Mouse (Mus musculus) effector memory CD4-positive, alpha-beta T cell, adult 5 months (primary cell): ENCODE results near the gene Krtap12-1. TPM values are rescaled to one million over a fixed set of nuclear protein-coding genes. Genes with fewer than 3 reads are reported as not detected.

ENCODE experiments used
- polyA plus RNA-seq: library from polyadenylated mRNA; unstranded; fragments of 100-300 nt; shearing (Covaris generic); gene quantifications from one replicate; pipeline ENCODE4 v1.2.1, GENCODE M21; 2017

Gene Krtap12-1
- polyA plus RNA-seq: not detected

DNA sequence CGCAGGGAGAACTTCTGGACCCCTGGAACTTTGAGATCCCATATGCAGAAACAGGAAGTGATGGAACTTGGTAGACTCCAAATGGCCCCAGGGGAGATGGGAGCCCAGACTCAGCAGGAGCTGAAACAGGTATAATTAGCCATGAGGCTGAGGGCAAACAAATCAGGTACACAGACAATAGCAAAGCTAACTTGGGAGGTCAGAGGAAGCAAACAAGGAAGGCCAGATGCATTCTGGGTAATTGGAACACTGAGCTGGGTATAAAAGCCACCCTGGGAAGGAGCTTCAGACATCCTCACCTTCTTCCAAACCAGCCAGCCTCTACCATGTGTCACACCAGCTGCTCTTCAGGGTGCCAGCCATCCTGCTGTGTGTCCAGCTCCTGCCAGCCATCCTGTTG, at the start of gene Krtap12-1:
TSS of gene Krtap12-1 (plus strand) at position 301 of the 400 bp plus-strand sequence.

DNA sequence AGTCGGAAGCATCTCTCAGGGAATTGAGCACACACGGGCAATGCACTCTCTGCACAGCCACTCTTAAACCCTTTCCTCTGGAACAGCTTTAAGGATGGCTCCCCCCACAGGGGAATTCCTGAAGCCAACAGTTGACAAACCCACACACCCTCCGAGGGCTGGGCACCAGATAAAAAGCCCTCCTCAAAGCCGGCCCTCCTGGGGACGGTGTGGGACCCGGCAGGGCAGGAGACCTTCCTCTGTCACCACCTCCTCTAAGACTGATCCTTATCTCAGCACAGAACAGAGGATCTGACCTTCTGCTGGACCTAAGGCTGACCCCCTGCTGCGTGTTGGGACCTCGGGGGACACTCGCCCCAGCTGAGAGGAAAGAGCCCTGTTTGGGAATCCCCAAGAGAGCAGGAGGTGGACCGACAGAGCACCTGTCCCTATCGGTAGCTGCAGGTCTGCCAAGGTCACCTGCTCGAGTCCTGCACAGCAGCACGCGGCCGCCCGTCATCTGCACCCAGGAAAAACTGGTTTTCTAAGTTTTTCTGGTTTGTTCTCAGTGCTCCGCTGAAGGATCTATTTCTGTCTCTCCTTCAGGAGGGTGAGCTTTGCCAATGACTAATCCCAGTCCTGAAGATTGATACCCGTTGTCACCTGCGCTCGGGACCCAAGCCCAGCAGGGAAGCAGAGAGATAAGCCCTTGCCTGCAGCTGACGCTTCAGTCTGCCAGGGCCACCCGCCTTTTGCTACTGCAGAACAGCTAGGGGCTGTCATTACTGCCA, 34.3 kb upstream of the Krtap12-1 start, which contains the start of gene Tspear:
TSS of gene Tspear (plus strand) at position 675 of the 770 bp plus-strand sequence.

DNA sequence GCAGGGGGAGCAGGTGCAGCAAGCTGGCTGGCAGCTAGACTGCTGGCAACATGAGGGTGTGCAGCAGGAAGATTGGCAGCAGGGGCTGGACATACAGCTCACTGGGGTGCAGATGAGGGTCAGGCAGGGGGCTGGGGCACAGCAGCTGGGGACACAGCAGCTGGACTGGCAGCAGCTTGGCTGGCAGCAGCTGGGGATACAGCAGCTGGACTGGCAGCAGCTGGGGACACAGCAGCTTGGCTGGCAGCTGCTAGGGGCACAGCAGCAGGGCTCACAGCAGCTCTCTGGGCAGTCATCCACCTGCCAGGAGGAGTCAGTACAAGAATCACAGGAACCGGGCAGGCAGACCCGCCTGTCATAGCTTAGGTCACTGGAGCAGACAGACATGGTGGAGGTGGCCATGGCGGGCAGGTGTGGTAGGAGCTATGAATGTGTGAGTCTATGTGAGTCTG, 30.0 kb upstream of the Krtap12-1 start, which contains the start of gene Gm19402:
TSS of gene Gm19402 (minus strand) at position 402 of the 452 bp plus-strand sequence.

DNA sequence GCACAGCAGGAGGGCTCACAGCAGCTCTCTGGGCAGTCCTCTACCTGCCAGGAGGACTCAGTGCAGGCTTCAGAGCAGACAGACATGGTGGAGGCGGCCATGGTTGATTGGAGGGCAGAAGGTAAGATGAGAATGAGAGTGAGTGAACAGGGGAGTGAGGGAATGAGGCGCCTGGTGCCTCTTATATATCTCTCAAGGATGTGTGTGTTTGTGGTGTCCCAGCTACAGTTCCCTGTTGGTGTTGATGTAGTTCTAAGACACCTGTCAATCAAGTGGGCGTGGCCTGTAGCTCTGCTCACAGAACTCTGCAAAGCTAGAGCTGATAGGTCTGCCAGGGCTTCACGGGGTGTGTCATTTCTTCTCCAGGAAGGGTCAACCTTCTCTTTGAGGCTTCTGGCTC, 23.3 kb upstream of the Krtap12-1 start, which contains the start of gene Gm9508:
TSS of gene Gm9508 (minus strand) at position 101 of the 400 bp plus-strand sequence.

DNA sequence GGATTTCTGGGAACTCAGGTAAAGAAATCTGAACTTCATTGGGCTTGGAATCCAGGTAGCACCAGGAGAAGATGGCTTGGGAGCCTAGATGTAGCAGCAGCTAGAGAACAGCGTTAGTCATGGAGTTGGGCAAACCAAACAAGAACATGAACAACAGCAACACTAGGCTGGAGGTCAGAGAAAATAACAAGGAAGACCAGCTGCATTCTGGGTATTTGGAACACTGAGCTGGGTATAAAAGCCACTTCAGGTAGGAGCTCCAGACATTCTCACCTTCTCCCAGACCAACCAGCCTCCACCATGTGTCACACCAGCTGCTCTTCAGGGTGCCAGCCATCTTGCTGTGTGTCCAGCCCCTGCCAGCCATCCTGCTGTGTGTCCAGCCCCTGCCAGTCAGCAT, 14.1 kb upstream of the Krtap12-1 start, which contains the start of gene Gm10272:
TSS of gene Gm10272 (plus strand) at position 301 of the 400 bp plus-strand sequence.

DNA sequence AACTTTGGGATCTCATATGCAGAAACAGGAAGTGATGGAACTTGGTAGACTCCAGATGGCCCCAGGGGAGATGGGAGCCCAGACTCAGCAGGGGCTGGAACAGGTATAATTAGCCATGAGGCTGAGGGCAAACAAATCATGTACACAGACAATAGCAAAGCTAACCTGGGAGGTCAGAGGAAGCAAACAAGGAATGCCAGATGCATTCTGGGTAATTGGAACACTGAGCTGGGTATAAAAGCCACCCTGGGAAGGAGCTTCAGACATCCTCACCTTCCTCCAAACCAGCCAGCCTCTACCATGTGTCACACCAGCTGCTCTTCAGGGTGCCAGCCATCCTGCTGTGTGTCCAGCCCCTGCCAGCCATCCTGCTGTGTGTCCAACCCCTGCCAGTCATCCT, 9.2 kb upstream of the Krtap12-1 start, which contains the start of gene Gm10024:
TSS of gene Gm10024 (plus strand) at position 301 of the 400 bp plus-strand sequence.

DNA sequence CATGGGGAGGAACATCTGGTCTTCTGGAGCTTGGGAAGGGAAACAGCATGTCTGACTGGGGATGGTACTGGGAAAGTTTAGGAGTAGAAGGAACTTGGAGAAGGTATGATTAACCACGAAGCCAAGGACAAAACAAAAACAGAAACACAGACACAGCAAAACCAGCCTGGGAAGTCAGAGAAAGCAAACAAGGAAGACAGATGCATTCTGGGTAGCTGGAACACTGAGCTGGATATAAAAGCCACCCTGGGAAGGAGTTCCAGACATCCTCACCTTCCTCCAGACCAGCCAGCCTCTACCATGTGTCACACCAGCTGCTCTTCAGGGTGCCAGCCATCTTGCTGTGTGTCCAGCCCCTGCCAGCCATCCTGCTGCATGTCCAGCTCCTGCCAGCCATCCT, 4.9 kb upstream of the Krtap12-1 start, which contains the start of gene Gm10142:
TSS of gene Gm10142 (plus strand) at position 301 of the 400 bp plus-strand sequence.

DNA sequence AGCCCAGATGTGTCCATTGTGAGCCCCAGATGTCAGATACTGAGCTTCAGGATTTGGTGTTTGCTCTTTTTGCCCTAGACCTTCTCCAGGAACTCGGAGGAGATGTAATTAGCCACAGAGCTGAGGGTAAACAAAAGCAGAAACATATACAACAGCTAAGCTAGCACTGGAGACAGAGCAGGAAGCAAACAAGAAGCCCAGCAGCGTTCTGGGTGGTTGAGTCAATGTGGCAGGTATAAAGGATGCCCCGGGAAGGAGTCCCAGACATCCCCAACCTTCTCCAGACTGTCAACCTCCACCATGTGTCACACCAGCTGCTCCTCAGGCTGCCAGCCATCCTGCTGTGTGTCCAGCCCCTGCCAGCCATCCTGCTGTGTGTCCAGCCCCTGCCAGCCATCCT, 5.8 kb downstream of the Krtap12-1 start, which contains the start of gene Gm10100:
TSS of gene Gm10100 (plus strand) at position 301 of the 400 bp plus-strand sequence.

DNA sequence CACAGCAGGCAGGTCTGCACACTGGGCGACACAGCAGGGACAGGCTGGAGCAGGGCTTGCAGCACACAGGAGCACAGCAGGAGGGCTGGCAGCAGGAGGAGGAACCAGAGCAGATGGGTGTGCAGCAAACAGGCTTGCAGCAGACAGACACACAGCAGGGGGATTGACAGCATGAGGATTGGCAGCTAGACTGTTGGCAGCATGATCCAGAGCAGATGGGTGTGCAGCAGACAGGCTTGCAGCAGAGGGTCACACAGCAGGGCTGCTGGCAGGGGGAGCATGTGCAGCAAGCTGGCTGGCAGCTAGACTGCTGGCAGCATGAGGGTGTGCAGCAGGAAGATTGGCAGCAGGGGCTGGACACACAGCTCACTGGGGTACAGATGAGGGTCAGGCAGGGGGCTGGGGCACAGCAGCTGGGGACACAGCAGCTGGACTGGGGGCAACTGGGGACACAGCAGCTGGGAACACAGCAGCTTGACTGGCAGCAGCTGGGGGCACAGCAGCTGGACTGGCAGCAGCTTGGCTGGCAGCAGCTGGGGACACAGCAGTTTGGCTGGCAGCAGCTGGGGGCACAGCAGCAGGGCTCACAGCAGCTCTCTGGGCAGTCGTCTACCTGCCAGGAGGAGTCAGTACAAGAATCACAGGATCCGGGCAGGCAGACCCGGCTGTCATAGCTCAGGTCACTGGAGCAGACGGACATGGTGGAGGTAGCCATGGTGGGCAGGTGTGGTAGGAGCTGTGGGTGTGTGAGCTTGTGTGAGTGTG, 21.7 kb downstream of the Krtap12-1 start, which contains the start of gene Gm18596:
TSS of gene Gm18596 (minus strand) at position 715 of the 765 bp plus-strand sequence.

DNA sequence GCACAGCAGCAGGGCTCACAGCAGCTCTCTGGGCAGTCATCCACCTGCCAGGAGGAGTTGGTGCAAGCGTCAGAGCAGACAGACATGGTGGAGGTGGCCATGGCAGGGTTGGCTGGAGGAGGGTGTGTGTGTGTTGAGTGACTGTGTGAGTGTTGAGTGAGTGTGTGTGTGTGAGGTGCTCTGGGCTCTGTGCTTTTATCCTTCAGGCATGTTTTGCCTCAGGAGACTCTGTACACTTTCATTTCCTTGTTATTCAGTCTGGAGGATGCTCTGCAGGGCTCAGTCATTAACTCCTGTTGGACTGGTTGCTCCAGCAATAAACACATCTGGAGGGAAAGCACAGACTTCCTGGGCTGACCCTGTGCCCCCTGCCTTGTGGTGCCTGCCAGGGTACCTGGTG, 30.9 kb downstream of the Krtap12-1 start, which contains the start of gene Gm9736:
TSS of gene Gm9736 (minus strand) at position 101 of the 400 bp plus-strand sequence.

DNA sequence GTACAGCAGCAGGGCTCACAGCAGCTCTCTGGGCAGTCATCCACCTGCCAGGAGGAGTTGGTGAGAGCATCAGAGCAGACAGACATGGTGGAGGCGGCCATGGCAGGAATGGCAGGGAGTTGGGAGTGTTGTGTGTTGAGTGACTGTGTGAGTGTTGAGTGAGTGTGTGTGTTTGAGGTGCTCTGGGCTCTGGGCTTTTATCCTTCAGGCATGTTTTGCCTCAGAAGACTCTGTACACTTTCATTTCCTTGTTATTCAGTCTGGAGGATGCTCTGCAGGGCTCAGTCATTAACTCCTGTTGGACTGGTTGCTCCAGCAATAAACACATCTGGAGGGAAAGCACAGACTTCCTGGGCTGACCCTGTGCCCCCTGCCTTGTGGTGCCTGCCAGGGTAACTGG, 39.2 kb downstream of the Krtap12-1 start, which contains the start of gene Gm3233:
TSS of gene Gm3233 (minus strand) at position 101 of the 400 bp plus-strand sequence.

Other genes starting within 250 kb of the Krtap12-1 start
- 23.3 TPM for gene Fam207a, start 204.8 kb upstream of the Krtap12-1 start, polyA plus RNA-seq
- 547 TPM for gene Itgb2, start 190.3 kb upstream of the Krtap12-1 start, polyA plus RNA-seq
- gene Pttg1ip, start 138.9 kb upstream of the Krtap12-1 start, polyA plus RNA-seq: 86.6 TPM
- gene Sumo3, start 114.5 kb upstream of the Krtap12-1 start, polyA plus RNA-seq: 103 TPM
- gene Gm49325, start 114.4 kb upstream of the Krtap12-1 start, polyA plus RNA-seq: not detected
- gene Ube2g2, start 98.3 kb upstream of the Krtap12-1 start, polyA plus RNA-seq: 54.5 TPM
- 0.70 TPM for gene Tspear, start 34.0 kb upstream of the Krtap12-1 start, polyA plus RNA-seq
- not detected for gene Gm19402, start 29.8 kb upstream of the Krtap12-1 start, polyA plus RNA-seq
- gene Gm9508, start 23.4 kb upstream of the Krtap12-1 start, polyA plus RNA-seq: not detected
- not detected for gene Gm10272, start 14.0 kb upstream of the Krtap12-1 start, polyA plus RNA-seq
- gene Gm10024, start 9.1 kb upstream of the Krtap12-1 start, polyA plus RNA-seq: not detected
- not detected for gene Gm10142, start 4.8 kb upstream of the Krtap12-1 start, polyA plus RNA-seq
- not detected for gene Gm10100, start 5.9 kb downstream of the Krtap12-1 start, polyA plus RNA-seq
- not detected for gene Gm18596, start 22.0 kb downstream of the Krtap12-1 start, polyA plus RNA-seq
- not detected for gene Gm9736, start 30.8 kb downstream of the Krtap12-1 start, polyA plus RNA-seq
- gene Gm3233, start 39.1 kb downstream of the Krtap12-1 start, polyA plus RNA-seq: not detected
- not detected for gene Gm3238, start 50.7 kb downstream of the Krtap12-1 start, polyA plus RNA-seq
- gene Gm7138, start 56.3 kb downstream of the Krtap12-1 start, polyA plus RNA-seq: not detected
- gene Gm3250, start 61.9 kb downstream of the Krtap12-1 start, polyA plus RNA-seq: not detected
- not detected for gene Gm7137, start 67.6 kb downstream of the Krtap12-1 start, polyA plus RNA-seq
- not detected for gene Gm9639, start 74.5 kb downstream of the Krtap12-1 start, polyA plus RNA-seq
- not detected for gene Gm19668, start 78.5 kb downstream of the Krtap12-1 start, polyA plus RNA-seq
- not detected for gene Gm9507, start 91.2 kb downstream of the Krtap12-1 start, polyA plus RNA-seq
- not detected for gene Gm2696, start 94.1 kb downstream of the Krtap12-1 start, polyA plus RNA-seq
- not detected for gene Krtap10-4, start 106.5 kb downstream of the Krtap12-1 start, polyA plus RNA-seq
- gene Krtap10-10, start 115.3 kb downstream of the Krtap12-1 start, polyA plus RNA-seq: not detected
- not detected for gene Gm36176, start 126.2 kb downstream of the Krtap12-1 start, polyA plus RNA-seq
- not detected for gene Gm10318, start 132.3 kb downstream of the Krtap12-1 start, polyA plus RNA-seq
- gene Gm3285, start 141.4 kb downstream of the Krtap12-1 start, polyA plus RNA-seq: not detected
- gene Lrrc3, start 181.9 kb downstream of the Krtap12-1 start, polyA plus RNA-seq: not detected
- gene Trpm2, start 250.0 kb downstream of the Krtap12-1 start, polyA plus RNA-seq: 0.74 TPM